Mouse (Mus musculus): ENCODE data around the gene Cxcr1. TPM values are rescaled to one million over a fixed set of nuclear protein-coding genes. Genes with fewer than 3 reads are reported as not detected.
"Not testable (repeated sequence)": the region's sequence is repeated elsewhere in the genome, so short reads cannot be mapped to it uniquely, and the experiment has no call there.

Cxcr1 gene
- total RNA-seq, 4 experiments from 2014 or later: not detected

- no peak for DNase-seq (ENCODE audit: low spot score in 2 of 2)
These were observed 2.4 kb upstream of the Cxcr1 start for GRCm38 (mm10) chr1:74196621-74197419.

DNA sequence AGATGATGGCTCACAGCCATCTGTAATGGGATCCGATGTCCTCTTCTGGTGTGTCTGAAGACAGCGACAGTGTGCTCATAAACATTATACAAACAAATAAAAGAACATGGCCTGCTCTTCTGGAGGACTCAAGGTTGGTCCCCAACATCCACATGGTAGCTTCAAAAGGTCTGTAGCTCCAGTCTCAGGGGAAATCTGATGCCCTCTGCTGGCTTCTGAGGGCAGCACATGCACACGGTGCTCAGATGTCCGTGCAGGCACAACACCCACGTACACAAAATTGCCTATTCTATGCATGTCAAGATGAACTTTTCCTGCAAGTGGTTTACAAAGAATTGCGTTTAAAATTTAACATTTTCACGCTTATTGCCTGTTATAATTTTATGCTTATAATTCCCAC lies 1.5 kb upstream of the Cxcr1 start:
- DNase-seq (ENCODE audit: low spot score in 2 of 2): no peak

DNA sequence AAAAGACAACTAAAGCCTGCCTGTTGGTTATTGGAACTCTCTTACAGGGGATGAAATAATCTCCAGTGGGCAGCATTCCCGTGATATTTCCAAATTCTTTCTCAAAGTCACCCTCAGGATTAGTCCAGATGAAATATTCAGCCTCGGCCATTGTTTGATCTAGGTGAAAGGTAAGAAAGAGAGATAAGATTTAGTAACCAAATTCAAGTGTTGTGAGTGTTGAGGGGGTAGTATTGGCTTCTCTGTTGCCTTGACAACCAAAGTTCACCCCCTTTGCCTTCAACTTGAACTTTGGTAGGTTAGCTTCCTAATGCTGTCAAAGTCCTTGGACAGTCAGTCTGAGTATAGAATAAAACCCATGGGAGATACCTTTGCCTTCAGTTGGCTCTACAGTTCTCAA lies 1.7 kb downstream of the Cxcr1 start:
- DNase-seq (ENCODE audit: low spot score in 2 of 2): no peak

DNA sequence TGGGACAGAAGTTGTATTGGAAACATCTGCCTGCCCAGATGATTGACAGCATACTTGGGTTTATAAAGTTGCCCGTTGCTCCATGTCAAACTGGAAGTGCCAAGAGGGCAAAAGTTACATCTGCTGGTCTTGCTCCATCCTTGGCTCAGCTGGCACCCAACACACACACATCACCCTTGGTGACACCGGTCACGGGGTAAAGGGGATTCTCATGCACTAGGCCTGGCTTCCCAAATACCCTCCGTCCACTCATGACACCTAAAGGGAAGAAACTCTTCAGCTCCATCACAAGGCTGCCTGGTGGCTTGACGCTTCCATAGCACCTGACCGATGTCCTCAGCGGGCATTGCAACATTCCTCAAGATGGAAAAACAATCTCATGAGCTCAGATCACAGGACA lies 4.0 kb downstream of the Cxcr1 start:
- DNase-seq (ENCODE audit: low spot score in 2 of 2): no peak

GRCm38 (mm10) chr1:74183006-74183405 lies 11.4 kb downstream of the Cxcr1 start:
- DNase-seq (ENCODE audit: low spot score in 2 of 2): no peak

- DNase-seq (ENCODE audit: low spot score in 2 of 2): no peak
These were observed 13.0 kb downstream of the Cxcr1 start for GRCm38 (mm10) chr1:74181462-74181861.

DNA sequence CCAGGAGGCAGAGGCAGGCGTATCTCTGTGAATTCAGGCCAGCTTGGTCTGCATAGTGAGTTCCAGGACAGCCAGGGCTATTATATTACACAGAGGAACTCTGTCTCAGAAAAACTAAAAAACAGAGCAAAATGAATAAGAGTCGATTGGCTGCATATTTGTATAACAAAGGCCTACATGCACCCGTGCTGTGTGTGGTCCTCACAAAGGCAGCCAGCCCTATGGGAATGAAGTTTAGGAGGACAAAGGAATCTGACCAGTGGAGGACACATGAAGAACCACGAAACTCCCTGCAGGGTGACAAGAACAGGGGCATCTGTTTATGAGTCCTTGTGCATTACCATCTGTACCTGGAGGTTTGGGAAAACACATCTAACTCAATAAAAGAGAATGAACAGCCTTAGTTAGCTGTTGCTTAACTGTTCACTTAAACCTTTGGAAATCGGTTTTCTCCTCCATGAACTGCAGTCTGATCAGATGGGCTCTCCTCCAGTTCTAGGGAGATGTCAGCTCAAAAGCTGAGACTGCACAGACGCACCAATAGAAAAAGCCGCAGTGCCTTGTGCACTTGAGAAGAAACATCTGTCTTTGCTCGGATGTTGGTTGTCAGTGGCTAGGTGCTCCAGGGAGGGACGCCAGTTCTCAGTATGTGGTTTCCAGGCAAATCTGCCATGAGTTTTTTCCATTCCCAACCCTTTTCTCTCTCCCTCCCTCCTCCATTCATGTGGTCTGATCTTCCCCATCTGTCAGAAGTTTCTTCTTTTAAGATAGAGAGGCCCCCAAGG lies 14.6 kb downstream of the Cxcr1 start:
- DNase-seq (ENCODE audit: low spot score in 2 of 2): no peak

DNA sequence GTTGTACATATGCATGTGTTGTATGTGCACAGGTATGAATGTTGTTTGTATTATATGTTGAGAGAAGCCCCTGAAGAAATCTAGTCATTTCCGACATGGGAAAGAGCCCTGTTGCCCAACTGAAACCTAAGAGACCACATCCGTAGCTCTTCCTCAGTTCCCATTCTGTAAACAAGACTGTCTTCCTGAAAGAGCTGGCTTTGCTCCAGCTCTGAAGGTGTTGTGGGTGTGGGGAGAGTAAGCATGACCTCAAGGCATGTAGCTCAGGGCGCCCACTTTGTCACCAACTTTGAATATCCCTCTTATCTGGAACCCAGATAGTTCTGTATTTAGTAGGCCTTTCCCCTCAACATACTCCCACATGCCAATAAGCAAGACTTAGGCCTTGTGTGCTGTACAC lies 15.8 kb downstream of the Cxcr1 start:
- no peak for DNase-seq (ENCODE audit: low spot score in 2 of 2)

GRCm38 (mm10) chr1:74175731-74176130 lies 18.7 kb downstream of the Cxcr1 start:
- DNase-seq (ENCODE audit: low spot score in 2 of 2): no peak

DNA sequence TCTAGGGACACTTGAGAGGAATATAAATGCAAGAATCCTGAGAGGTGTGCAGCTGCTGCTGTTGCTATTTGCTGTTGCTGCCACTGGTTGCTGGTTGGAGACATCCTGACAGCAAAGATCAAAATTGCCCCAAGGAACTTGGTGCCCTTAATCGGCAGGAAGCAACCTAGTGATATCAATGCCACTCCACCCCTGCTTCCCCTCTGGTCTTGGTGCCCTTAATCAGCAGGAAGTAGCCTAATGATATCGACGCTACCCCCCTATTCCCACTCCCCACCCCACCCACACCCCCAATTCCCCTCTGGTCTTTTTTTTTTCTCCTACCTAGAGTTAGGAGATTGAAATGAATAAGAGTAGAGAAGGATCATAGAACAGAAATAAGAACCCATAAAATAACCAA lies 21.7 kb downstream of the Cxcr1 start:
- DNase-seq (ENCODE audit: low spot score in 2 of 2): no peak

- DNase-seq (ENCODE audit: low spot score in 2 of 2): no peak
These were observed 24.7 kb downstream of the Cxcr1 start for GRCm38 (mm10) chr1:74169721-74170120.

DNA sequence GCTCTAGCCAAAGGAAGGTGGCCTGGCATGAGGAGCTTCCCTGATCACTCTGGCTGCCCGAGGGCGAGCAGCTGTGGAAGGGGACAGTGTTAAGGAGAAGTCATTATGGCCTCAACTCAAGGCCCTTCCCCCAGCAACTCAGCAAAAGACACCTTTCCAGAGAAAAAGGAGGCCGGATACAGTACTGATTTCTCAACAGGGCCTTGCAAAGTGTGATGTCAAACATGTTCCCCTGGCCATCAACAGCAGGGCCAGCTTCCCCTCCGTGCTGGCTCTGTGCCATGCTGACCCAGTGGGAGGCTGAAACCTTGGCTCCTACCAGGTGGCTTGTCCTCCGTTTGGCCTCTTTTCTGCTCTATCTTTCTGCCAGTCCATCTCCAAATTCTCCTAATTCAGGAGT lies 27.3 kb downstream of the Cxcr1 start:
- DNase-seq (ENCODE audit: low spot score in 2 of 2): no peak

DNA sequence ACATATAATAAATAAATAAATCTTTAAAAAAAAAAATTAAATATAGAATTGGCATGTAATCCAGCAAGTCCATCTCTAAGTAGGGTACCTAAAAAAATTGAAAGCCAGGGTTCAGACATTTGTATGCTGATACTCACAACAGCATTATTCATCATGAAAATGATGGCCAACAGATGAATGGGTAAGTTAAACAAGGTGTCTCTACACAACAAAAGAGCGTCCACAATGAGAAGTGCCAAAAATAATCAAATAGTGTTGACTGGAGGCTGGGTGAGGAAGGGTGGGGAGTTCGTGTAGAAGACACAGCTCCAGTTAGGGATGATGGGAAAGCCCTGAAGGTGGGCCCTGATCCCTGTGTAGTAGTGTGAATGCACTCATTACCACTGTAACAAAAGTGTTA lies 34.4 kb downstream of the Cxcr1 start:
- DNase-seq (ENCODE audit: low spot score in 2 of 2): no peak

GRCm38 (mm10) chr1:74159613-74160012 lies 34.8 kb downstream of the Cxcr1 start:
- DNase-seq (ENCODE audit: low spot score in 2 of 2): not testable (repeated sequence)

- DNase-seq (ENCODE audit: low spot score in 2 of 2): no peak
These were observed 38.0 kb downstream of the Cxcr1 start for GRCm38 (mm10) chr1:74156381-74156910.

- no peak for DNase-seq (ENCODE audit: low spot score in 2 of 2)
These were observed 38.9 kb downstream of the Cxcr1 start for GRCm38 (mm10) chr1:74155435-74156012.

DNA sequence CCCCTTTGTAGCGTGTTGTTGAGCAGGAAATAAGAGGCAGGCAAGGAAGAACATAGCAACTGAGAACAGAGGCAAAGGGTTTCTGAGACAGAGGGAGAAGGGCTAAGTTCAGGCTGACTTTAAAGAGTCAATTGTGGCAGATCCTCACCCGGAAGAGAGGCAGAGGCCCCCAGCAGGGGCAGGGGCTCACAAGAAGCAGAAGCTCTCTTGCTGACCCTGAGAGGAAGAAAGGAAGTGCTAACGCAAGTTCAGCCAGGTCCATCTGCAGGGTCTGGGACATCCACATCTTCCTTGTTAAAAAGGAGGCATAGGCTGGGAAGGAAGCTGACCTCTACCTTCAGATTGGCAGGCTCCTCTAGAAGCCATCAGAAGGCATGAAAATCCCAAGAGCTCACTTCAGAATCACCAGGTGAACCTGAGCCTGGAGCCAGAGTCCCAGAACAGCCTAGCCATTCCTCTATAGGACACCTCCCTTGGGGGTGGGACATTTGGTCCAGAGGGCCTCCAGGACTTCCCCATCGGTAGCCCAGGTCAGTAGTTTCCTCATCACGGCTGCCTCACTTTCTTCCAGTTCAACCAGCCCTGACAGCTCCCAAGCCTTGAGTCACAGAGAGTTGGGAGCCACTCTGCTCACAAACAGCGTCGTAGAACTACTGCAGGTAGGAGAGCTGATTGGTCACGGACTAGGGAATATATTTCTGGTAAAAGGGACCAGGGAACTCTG lies 40.8 kb downstream of the Cxcr1 start, which contains the start of gene Cxcr2:
Gene Cxcr2, plus strand, starts transcription at position 529 of the 724 bp plus-strand sequence.
- no peak for DNase-seq (ENCODE audit: low spot score in 2 of 2)

GRCm38 (mm10) chr1:74151091-74151490 lies 43.3 kb downstream of the Cxcr1 start:
- no peak for DNase-seq (ENCODE audit: low spot score in 2 of 2)

DNA sequence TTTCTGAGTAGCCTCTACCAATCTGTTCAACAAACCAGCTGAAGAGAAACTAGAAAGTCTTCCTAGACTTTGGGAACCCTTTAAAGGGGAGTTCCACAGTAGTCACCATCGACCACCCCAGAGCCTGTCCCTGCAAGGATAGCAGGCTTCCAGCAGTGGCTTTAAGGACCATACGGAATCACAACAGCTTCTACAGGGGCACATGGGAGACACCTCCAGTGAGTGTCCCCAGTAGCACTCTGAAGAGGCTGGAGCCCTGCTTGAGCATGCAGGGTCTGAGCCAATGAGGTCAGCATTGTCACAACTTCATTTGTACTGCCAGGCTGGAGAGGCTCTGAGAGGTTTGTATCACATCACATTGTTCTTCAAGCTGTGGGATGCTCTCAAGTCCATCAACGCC lies 44.3 kb downstream of the Cxcr1 start:
- no peak for DNase-seq (ENCODE audit: low spot score in 2 of 2)

- no peak for DNase-seq (ENCODE audit: low spot score in 2 of 2)
These were observed 45.1 kb downstream of the Cxcr1 start for GRCm38 (mm10) chr1:74149106-74149885.

All from gastrocnemius, adult 8-10 months (tissue).